Mouse (Mus musculus) hindbrain, embryonic 11.5 days (tissue): ENCODE measurements around the gene Macrod2. TPM values are rescaled to one million over a fixed set of nuclear protein-coding genes. Genes with fewer than 3 reads are reported as not detected.

ENCODE experiments used
- ATAC-seq: fragments of 200-750 bp; cut with Nextera tagmentation; 2 replicates; pipeline ENCODE4 v1.8.0; 2017; ENCODE audit warnings: mild to moderate bottlenecking, moderate TSS enrichment, moderate library complexity; ENCODE audit not compliant: low FRiP score
- DNase-seq: peaks from one replicate; pipeline ENCODE4 v3.0.0-alpha.2; 2015; ENCODE audit warnings: low spot score
- H3K27ac ChIP-seq: fragments of 300-500 bp; sonication (generic); 2 replicates; pipeline ENCODE4 v1.5.1; 2014; ENCODE audit warnings: mild to moderate bottlenecking, low read depth, low read length
- H3K27me3 ChIP-seq: fragments of 300-500 bp; sonication (generic); 2 replicates; pipeline ENCODE4 v1.6.1; 2014; ENCODE audit warnings: mild to moderate bottlenecking, low read length, moderate library complexity, mixed read lengths; ENCODE audit not compliant: control insufficient read depth, insufficient read depth
- H3K36me3 ChIP-seq: fragments of 300-500 bp; sonication (generic); 2 replicates; pipeline ENCODE4 v1.6.1; 2014; ENCODE audit warnings: mild to moderate bottlenecking, low read length, moderate library complexity, mixed read lengths; ENCODE audit not compliant: control insufficient read depth, insufficient read depth
- H3K4me1 ChIP-seq: fragments of 300-500 bp; sonication (generic); replicated peaks from 2 replicates; pipeline ENCODE4 v1.6.1; 2014; ENCODE audit warnings: low read length, mixed read lengths; ENCODE audit not compliant: control insufficient read depth, insufficient read depth
- H3K4me2 ChIP-seq: fragments of 300-500 bp; sonication (generic); replicated peaks from 2 replicates; pipeline ENCODE4 v1.6.1; 2014; ENCODE audit warnings: mild to moderate bottlenecking, low read depth, low read length
- H3K4me3 ChIP-seq: fragments of 300-500 bp; sonication (generic); 2 replicates; pipeline ENCODE4 v1.5.1; 2014; ENCODE audit warnings: low read depth, low read length
- H3K9ac ChIP-seq: fragments of 300-500 bp; sonication (generic); 2 replicates; pipeline ENCODE4 v1.6.1; 2014; ENCODE audit warnings: low read depth, low read length
- H3K9me3 ChIP-seq: fragments of 300-500 bp; sonication (generic); 2 replicates; pipeline ENCODE4 v1.6.1; 2016; ENCODE audit warnings: low read length; ENCODE audit not compliant: control insufficient read depth
- WGBS: fragments of 180-500 bp; shearing (Covaris S2); extraction: QIAGEN DNeasy Blood & Tissue Kit; methylation state at CpG from one replicate; pipeline ENCODE4 v1.1.7; 2014; 5-methylcytosine and 5-hydroxymethylcytosine counted together
- polyA plus RNA-seq: library from polyadenylated mRNA; unstranded; fragments of >200 nt; fragmentation: Nextera tagmentation; extraction: Ambion mirVana; gene quantifications from 2 replicates; pipeline ENCODE4 v1.2.1, GENCODE M21; 2014

The Macrod2 gene
- polyA plus RNA-seq, 1 experiment from 2014 or later, result 42.5 TPM

DNA sequence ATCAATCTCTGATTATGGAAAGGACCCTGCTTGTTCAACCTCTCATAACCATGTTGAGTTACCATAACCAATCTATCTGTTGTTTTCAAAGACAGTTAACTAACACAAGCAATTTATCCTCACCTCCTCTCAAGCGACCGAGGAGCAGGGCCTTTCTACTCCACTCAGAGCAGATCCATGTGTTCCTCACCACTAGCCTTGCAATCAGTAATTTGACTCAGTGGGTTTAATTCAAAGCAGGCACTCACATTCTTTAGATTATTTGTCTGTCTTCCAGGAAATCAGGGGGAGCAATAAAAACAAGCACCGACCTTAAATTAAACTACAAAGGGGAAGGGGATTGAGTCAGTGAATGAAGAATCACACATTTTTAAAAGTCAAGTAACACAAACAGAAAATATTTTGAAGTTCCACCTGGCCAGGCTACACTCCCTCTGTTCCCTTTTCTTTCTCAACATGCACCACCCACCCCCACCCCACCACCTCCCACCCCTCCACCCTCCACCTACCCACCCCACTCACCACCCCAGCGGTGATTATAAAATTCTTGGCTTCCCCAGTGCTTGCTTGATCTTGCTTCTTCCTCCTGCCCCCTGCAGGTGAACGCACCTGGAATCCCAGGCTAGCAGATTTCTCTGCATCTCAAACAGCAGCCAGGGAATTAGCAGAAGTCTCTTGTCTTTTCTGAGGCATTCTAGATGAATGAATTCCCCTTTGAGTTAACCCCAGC, 839.8 kb downstream of the Macrod2 start:
- Histone ChIP-seq H3K4me1 (0 out of 2 replicates have a peak, but pooled peaks cover 2% of the 10 kb centered on the region), H3K27me3 (no peaks in the 10 kb centered on the region), H3K4me3 (no peak overlapping the region), H3K9ac (no peak overlapping the region), H3K27ac (no peak overlapping the region), H3K36me3 (no peaks in the 10 kb centered on the region), H3K9me3 (no peaks in the 10 kb centered on the region), H3K4me2 (no peak overlapping the region)
- ATAC-seq (no peak), DNase-seq (no peak)
- 29% methylated on average over 5 of the region's 5 CpGs for WGBS

DNA sequence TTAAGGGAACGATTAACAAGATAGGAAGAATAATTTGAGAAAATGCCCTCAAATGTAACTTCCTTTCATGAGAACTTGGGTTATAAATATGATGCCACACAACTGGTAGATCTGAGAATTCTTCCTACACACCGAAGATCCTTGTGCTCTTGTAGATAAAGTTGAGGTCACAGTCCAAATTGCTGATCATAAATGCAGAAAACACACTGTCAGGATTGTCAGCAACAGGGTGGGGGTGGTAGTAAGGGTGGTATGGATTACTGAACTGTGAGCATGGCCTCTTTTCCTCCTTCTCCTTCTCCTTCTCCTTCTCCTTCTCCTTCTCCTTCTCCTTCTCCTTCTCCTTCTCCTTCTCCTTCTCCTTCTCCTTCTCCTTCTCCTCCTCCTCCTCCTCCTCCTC, 852.6 kb downstream of the Macrod2 start:
- WGBS, result 89% methylated on average over 2 of the region's 2 CpGs

DNA sequence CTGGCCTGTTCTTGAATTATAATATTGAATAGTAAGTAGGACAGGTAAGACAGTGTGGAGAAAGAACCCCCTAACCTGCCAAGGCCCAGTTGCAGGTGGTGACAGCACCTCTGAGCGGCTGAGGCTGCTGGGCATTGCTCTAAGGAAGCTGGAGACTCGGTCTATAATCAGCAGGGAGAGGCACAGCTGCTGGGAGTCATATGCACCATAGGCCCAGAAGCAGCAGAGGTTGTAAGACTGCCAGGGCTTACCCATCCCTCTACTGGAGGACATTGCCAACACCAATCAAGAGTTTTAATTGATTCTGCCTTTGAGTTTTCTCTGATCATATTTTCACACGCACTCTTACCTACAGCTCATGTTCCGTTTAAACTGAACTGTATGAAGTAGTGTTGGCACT, 869.5 kb downstream of the Macrod2 start:
- H3K4me1 ChIP-seq, result no peaks in the 10 kb centered on the region
- no peaks in the 10 kb centered on the region for H3K9me3 ChIP-seq
- no peak overlapping the region for H3K4me3 ChIP-seq
- H3K9ac ChIP-seq, result no peak overlapping the region
- no peak overlapping the region for H3K4me2 ChIP-seq
- ATAC-seq (no peak), DNase-seq (no peak)
- H3K36me3 ChIP-seq, result no peaks in the 10 kb centered on the region
- H3K27me3 ChIP-seq, result no peaks in the 10 kb centered on the region
- H3K27ac ChIP-seq, result no peak overlapping the region
- 77% methylated on average over 4 of the region's 4 CpGs for WGBS

More for the DNA sequence above, 852.6 kb downstream of the Macrod2 start:
- DNase-seq (no peak), ATAC-seq (no peak)
- no peaks in the 10 kb centered on the region for H3K9me3 ChIP-seq
- H3K4me1 ChIP-seq, result no peaks in the 10 kb centered on the region
- H3K4me2 ChIP-seq, result no peak overlapping the region
- H3K9ac ChIP-seq, result no peak overlapping the region
- no peak overlapping the region for H3K27ac ChIP-seq
- no peak overlapping the region for H3K4me3 ChIP-seq
- H3K27me3 ChIP-seq, result no peaks in the 10 kb centered on the region
- no peaks in the 10 kb centered on the region for H3K36me3 ChIP-seq

DNA sequence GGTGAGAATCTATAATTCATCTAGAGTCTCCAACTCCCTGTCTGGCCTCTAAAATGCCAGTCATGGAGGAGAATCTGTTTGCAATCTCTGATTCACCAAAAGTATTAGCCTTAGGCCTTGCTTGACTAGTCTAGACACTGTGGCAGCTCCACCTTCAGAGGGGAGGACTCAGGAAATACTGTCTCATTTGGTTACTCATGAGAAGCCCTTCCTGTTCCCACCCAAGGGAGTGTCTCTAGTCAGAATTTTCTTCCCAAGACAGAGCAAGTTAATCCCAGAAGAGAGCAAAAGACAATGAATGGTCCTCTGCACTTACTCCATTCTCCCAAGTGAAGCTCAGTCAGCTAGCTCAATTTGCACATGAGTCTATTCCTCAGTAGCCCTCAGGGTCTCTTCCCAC, 871.5 kb downstream of the Macrod2 start:
- H3K27ac ChIP-seq, result no peak overlapping the region
- no peaks in the 10 kb centered on the region for H3K27me3 ChIP-seq
- no peak overlapping the region for H3K4me2 ChIP-seq
- no peak for DNase-seq
- ATAC-seq, result no peak
- no peak overlapping the region for H3K9ac ChIP-seq
- H3K4me1 ChIP-seq, result no peaks in the 10 kb centered on the region
- H3K9me3 ChIP-seq, result no peaks in the 10 kb centered on the region
- no peaks in the 10 kb centered on the region for H3K36me3 ChIP-seq
- H3K4me3 ChIP-seq, result no peak overlapping the region

DNA sequence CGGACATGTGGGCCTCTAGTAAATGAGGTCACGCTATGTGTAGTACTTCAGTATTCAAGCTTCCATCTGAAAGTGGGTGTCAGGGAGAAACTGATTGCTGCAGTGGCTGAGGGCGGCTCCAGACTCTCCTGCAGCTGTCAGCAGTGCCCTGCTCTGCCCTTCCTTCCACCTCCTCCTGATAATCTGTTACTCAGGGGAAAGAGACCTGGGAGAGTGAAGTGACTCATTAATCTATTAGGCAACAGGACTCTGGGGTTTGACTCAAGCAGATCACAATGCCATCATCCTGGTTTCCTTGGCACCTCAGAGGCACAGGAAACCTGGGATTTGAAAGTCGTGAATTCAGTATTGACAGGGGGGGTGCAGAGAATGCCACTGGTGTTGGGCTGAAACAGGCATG, 876.4 kb downstream of the Macrod2 start:
- Histone ChIP-seq H3K9ac (no peak overlapping the region), H3K4me2 (no peak overlapping the region), H3K9me3 (no peaks in the 10 kb centered on the region), H3K27ac (no peak overlapping the region), H3K36me3 (no peaks in the 10 kb centered on the region), H3K4me1 (no peaks in the 10 kb centered on the region), H3K4me3 (no peak overlapping the region), H3K27me3 (no peaks in the 10 kb centered on the region)
- DNase-seq, result no peak
- ATAC-seq, result no peak
- 64% methylated on average over 4 of the region's 4 CpGs for WGBS

DNA sequence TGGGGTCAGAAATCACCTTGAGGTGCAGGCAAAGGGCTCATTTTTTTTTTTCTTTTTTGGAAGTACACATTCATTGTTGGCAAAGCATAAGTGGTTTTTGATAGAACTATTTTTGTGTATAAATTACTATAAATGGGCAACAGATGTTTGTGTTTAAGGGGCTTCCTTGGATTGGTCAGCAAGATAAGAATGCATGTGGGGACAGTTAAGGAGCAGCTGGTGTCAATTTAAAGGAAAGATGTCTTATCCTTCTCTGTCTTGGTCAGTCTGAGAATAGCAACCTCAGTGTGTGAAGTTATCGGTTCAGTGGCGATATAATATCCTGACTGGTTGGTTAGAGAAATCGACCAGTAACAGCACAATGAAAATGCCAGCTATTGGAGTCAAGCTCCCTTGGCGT, 877.9 kb downstream of the Macrod2 start:
- no peaks in the 10 kb centered on the region for H3K4me1 ChIP-seq
- DNase-seq (no peak), ATAC-seq (no peak)

DNA sequence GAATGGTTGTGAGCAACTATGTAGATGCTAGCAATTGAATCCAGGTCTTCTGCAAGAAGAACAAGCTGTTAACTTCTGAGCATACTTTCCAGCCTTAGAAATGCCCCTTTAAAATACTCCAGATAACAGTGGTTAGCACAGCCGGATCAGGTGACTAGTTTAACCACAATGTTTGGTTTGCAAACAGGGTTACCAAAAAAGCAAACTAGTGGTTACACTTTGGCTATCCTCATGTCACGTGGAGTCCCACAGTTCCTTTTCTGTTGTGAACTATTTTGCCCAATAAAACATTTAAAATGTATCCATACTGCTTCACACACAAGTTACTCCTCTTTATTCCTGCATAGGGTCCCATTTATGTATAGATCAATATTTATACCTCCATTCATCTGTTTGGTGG, 879.2 kb downstream of the Macrod2 start:
- Histone ChIP-seq H3K27ac (no peak overlapping the region), H3K27me3 (no peaks in the 10 kb centered on the region)
- no peak for ATAC-seq

More for the DNA sequence above, 877.9 kb downstream of the Macrod2 start:
- Histone ChIP-seq H3K9me3 (no peaks in the 10 kb centered on the region), H3K27me3 (no peaks in the 10 kb centered on the region), H3K27ac (no peak overlapping the region), H3K4me3 (no peak overlapping the region), H3K9ac (no peak overlapping the region), H3K36me3 (no peaks in the 10 kb centered on the region), H3K4me2 (no peak overlapping the region)
- WGBS, result 85% methylated on average over 4 of the region's 4 CpGs

DNA sequence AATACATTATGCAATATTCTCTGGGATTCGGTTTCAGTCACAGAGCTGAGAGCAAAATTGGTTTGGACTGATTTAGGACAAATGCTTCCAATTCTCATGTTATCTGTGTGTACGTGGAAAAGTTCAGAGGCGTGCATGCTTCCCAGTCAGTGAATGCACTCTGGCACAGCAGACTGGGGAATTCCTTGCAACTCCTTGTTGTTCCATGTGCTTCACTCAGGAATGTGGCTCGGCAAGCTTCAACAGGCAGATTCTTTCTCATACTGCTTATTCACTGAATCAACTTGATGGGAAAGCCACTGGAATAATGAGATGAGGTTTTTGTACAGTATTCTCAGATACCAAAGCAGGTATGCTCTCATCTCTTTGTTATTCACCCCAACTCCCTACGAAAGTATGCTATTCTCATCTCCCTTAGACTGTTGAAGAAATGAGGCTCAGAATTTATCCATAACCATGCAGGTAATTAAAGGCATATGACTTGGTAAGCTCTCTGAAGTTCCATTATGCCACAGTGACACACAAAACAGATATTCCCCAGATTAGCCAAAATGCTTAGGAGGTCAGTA, 884.1 kb downstream of the Macrod2 start:
- Histone ChIP-seq H3K36me3 (no peaks in the 10 kb centered on the region), H3K4me1 (no peaks in the 10 kb centered on the region), H3K27ac (no peak overlapping the region), H3K9ac (no peak overlapping the region), H3K9me3 (no peaks in the 10 kb centered on the region), H3K27me3 (no peaks in the 10 kb centered on the region), H3K4me2 (no peak overlapping the region), H3K4me3 (no peak overlapping the region)
- no peak for DNase-seq
- 70% methylated on average over 5 of the region's 5 CpGs for WGBS
- no peak for ATAC-seq

More for the DNA sequence above, 879.2 kb downstream of the Macrod2 start:
- 92% methylated on average over 2 of the region's 2 CpGs for WGBS
- H3K36me3 ChIP-seq, result no peaks in the 10 kb centered on the region
- no peaks in the 10 kb centered on the region for H3K9me3 ChIP-seq
- H3K4me1 ChIP-seq, result no peaks in the 10 kb centered on the region
- no peak overlapping the region for H3K4me3 ChIP-seq
- H3K4me2 ChIP-seq, result no peak overlapping the region
- H3K9ac ChIP-seq, result no peak overlapping the region
- DNase-seq, result no peak

DNA sequence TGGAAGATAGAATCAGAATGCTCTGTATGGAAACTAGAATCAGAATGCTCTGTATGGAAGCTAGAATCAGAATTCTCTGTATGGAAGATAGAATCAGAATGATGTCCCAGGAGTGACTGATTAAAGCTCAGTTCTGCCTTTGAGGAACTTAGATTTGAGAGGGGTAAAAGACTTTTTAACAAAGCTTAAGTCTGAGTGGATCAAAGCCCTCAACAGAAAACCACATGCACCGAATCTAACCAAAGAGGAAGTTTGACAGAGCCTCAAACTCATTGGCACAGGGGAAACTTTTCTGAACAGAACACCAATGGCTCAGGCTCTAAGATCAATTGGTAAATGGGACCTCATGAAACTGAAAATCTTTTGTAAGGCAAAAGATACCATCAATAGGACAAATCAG, 885.7 kb downstream of the Macrod2 start:
- no peaks in the 10 kb centered on the region for H3K27me3 ChIP-seq
- H3K9me3 ChIP-seq, result no peaks in the 10 kb centered on the region
- WGBS, result 86% methylated on average over 1 of the region's 1 CpGs
- DNase-seq (no peak), ATAC-seq (no peak)
- H3K36me3 ChIP-seq, result no peaks in the 10 kb centered on the region
- H3K4me2 ChIP-seq, result no peak overlapping the region
- no peak overlapping the region for H3K27ac ChIP-seq
- no peaks in the 10 kb centered on the region for H3K4me1 ChIP-seq
- H3K4me3 ChIP-seq, result no peak overlapping the region
- H3K9ac ChIP-seq, result no peak overlapping the region
